Mouse (Mus musculus) heart, postnatal 0 days (tissue): ENCODE results near the gene Dmrt1. TPM values are rescaled to one million over a fixed set of nuclear protein-coding genes. Genes with fewer than 3 reads are reported as not detected.
A peak's percentile ranks its signal among the peaks of the same experiment; 100 is the strongest.

Source experiments
- ATAC-seq: fragments of 200-750 bp; cut with Nextera tagmentation; 2 replicates; pipeline ENCODE4 v1.8.0; 2017; ENCODE audit warnings: low read depth, moderate number of reproducible peaks, moderate library complexity; ENCODE audit not compliant: insufficient read depth
- DNase-seq: peaks from one replicate; pipeline ENCODE4 v3.0.0-alpha.2; 2016; ENCODE audit warnings: low spot score
- H3K27ac ChIP-seq: fragments of 300-500 bp; sonication (generic); 2 replicates; pipeline ENCODE4 v1.5.1; 2014; ENCODE audit warnings: low read depth, mild to moderate bottlenecking
- H3K27me3 ChIP-seq: fragments of 300-500 bp; sonication (generic); 2 replicates; pipeline ENCODE4 v1.6.1; 2014; ENCODE audit warnings: low read length, mixed read lengths; ENCODE audit not compliant: control insufficient read depth, insufficient read depth
- H3K36me3 ChIP-seq: fragments of 300-500 bp; sonication (generic); replicated peaks from 2 replicates; pipeline ENCODE4 v1.6.1; 2014; ENCODE audit warnings: low read length, mixed read lengths; ENCODE audit not compliant: control insufficient read depth, insufficient read depth
- H3K4me1 ChIP-seq: fragments of 300-500 bp; sonication (generic); 2 replicates; pipeline ENCODE4 v1.6.1; 2014; ENCODE audit warnings: antibody characterized with exemption; ENCODE audit not compliant: control insufficient read depth, insufficient read depth
- H3K4me2 ChIP-seq: fragments of 300-500 bp; sonication (generic); 2 replicates; pipeline ENCODE4 v1.6.1; 2014; ENCODE audit warnings: low read depth, mild to moderate bottlenecking, low read length, moderate library complexity
- H3K4me3 ChIP-seq: fragments of 300-500 bp; sonication (generic); 2 replicates; pipeline ENCODE4 v1.5.1; 2014; ENCODE audit warnings: low read depth, low read length
- H3K9ac ChIP-seq: fragments of 300-500 bp; sonication (generic); replicated peaks from 2 replicates; pipeline ENCODE4 v1.6.1; 2014; ENCODE audit warnings: low read depth, low read length, mixed read lengths
- H3K9me3 ChIP-seq: fragments of 300-500 bp; sonication (generic); replicated peaks from 2 replicates; pipeline ENCODE4 v1.6.1; 2016; ENCODE audit warnings: low read length; ENCODE audit not compliant: control insufficient read depth
- CTCF ChIP-seq: IDR thresholded peaks from 2 replicates; pipeline ENCODE4 v1.5.1; 2016; ENCODE audit warnings: antibody characterized with exemption, control low read depth, low read depth
- EP300 ChIP-seq: IDR thresholded peaks from 2 replicates; pipeline ENCODE4 v1.6.1; 2016; ENCODE audit warnings: antibody characterized with exemption, low read depth
- WGBS: fragments of 180-500 bp; shearing (Covaris S2); extraction: QIAGEN DNeasy Blood & Tissue Kit; methylation state at CpG from one replicate; pipeline ENCODE4 v1.1.7; 2014; 5-methylcytosine and 5-hydroxymethylcytosine counted together
- polyA plus RNA-seq: library from polyadenylated mRNA; unstranded; fragments of >200 nt; fragmentation: Nextera tagmentation; extraction: Ambion mirVana; gene quantifications from 2 replicates; pipeline ENCODE4 v1.2.1, GENCODE M21; 2015
- total RNA-seq: library from RNA; depleted of rRNA; stranded (reverse); fragments of >200 nt; gene quantifications from 2 replicates; pipeline ENCODE4 v1.2.3, GENCODE M21; 2014; ENCODE audit warnings: low replicate concordance

The Dmrt1 gene
- total and polyA plus RNA-seq, 2 experiments from 2014 or later = not detected

DNA sequence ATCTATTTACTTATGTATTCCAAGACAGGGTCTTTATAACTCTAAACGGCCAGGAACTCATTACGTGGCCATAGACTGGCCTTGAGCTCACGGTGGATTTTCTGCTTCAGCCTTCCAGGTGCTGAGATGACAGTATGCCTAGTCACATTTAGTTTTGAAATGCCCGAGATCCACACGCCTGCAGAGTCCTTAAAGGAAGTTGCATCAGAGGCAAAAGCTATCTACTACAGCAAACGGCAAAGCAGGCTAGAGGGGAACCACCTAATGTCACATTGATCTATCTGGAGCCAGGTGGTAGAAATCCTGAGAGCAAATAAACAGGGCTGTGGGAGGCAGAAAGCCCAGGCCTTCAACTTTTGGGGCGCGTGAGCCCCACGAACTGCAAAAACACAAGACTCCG, 540 bp upstream of the Dmrt1 start:
- Histone ChIP-seq H3K36me3 (no peaks in the 10 kb centered on the region), H3K4me1 (no peaks in the 10 kb centered on the region), H3K4me3 (no peak overlapping the region), H3K27me3 (peaks cover 76% of the 10 kb centered on the region), H3K9me3 (no peaks in the 10 kb centered on the region), H3K9ac (no peak overlapping the region), H3K27ac (no peak overlapping the region), H3K4me2 (no peak overlapping the region)
- no peak for TF ChIP-seq CTCF
- TF ChIP-seq EP300 = no peak
- no peak for DNase-seq
- WGBS = 33% methylated on average over 10 of the region's 10 CpGs
- ATAC-seq = no peak

DNA sequence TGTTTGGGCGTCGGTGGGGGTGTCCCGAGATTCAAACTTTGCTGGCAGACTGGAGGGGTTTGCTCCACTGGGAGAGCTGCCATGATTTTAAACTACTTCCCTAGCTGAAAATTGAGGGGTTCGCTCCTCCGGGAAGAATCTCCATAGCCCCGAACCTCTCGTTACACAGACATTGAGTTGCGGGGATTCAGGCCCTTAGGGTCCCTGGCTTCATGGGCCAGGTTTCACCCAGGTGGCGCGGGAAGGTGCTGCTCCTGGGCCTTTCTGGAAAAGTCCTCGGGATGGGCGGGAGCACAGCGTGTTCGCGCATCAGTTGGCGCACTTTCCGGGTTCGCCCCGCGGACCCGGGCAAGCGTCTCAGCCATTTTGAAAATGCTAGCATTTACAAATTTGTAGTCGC, 1.2 kb downstream of the Dmrt1 start:
- Histone ChIP-seq H3K27ac (no peak overlapping the region), H3K27me3 (peaks cover 78% of the 10 kb centered on the region), H3K4me2 (peak overlapping the region; percentile 49; the same call in 1 of the 2 replicates), H3K4me1 (no peaks in the 10 kb centered on the region), H3K36me3 (no peaks in the 10 kb centered on the region), H3K4me3 (peak overlapping the region; percentile 32; the same call in 1 of the 2 replicates), H3K9me3 (no peaks in the 10 kb centered on the region), H3K9ac (no peak overlapping the region)
- DNase-seq (no peak), ATAC-seq (no peak)
- TF ChIP-seq CTCF (no peak), EP300 (no peak)
- 3% methylated on average over 23 of the region's 23 CpGs for WGBS

DNA sequence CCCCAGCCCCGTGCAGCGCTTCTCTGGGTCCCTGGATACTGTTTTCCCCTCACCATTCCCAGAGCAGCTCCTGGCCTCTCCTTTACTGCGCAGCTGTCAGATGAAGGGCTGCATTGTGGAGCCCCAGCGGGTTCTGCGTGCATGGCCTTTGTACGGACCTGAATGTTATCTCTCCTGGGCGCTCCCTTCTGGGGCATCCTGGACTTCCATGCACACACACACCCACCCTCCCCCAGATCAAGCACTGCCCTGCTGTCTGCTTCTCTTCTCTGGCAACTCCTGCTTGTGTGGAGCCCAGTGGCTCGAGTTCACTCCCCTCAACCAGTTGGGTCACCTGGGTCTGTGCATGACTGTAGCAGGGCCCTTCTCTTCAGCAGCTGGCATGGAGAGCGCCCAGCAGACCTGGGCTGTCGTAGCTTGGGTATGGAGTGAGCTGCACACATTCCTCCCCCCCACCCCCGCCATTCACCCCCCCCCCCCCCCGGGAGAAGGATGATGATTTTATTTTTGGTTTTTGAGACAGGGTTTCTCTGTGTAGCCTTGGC, 9.6 kb downstream of the Dmrt1 start:
- Histone ChIP-seq H3K9ac (no peak overlapping the region), H3K4me2 (no peak overlapping the region), H3K9me3 (no peaks in the 10 kb centered on the region), H3K27me3 (peaks cover 7% of the 10 kb centered on the region), H3K27ac (no peak overlapping the region), H3K4me3 (no peak overlapping the region), H3K36me3 (no peaks in the 10 kb centered on the region), H3K4me1 (no peaks in the 10 kb centered on the region)
- no peak for ATAC-seq
- TF ChIP-seq CTCF = no peak
- TF ChIP-seq EP300 = no peak
- no peak for DNase-seq
- WGBS = 28% methylated on average over 10 of the region's 12 CpGs

DNA sequence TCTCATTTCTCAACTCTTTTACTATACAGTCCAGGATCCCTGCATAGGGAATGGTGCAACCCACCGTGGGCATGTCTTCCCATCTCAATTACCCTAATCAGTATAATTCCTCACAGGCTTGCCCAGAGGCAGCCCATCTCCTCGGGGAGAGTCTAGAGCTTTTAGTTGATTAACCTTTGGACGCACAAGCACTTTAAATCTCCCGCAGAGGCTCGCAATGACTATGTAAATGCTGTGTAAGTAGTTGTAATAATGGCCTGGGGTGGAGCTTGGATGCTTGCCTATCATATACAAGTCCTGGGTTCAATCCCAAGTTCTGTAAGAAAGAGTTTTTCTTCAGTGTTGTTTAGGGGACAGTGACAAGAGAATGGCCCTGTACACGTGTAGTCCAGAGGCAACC, 18.7 kb downstream of the Dmrt1 start:
- Histone ChIP-seq H3K4me1 (no peaks in the 10 kb centered on the region), H3K9me3 (no peaks in the 10 kb centered on the region), H3K4me3 (no peak overlapping the region), H3K27me3 (no peaks in the 10 kb centered on the region), H3K27ac (no peak overlapping the region), H3K4me2 (no peak overlapping the region), H3K9ac (no peak overlapping the region), H3K36me3 (no peaks in the 10 kb centered on the region)
- no peak for ATAC-seq
- TF ChIP-seq EP300 (no peak), CTCF (no peak)
- WGBS = 79% methylated on average over 6 of the region's 6 CpGs
- no peak for DNase-seq

DNA sequence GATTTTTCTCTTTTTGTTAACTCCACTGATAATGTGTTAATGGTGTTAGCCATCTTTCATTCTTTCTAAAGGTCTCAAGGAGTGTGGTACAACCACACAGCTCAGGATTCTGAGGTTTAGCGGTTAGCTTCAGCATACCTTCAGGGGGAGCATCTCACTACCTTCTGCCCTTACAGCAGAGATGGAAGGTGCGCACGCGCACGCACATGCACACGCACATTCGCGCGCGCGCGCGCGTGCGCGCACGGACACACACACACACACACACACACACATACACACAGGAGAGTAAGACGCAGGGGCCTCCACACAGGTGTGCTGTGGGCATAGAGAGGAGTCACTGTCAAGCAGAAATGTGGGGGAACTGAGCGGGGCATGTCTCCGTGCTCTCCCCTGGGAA, 20.3 kb downstream of the Dmrt1 start:
- Histone ChIP-seq H3K27me3 (no peaks in the 10 kb centered on the region), H3K9me3 (no peaks in the 10 kb centered on the region), H3K9ac (no peak overlapping the region), H3K4me1 (no peaks in the 10 kb centered on the region), H3K4me3 (no peak overlapping the region), H3K4me2 (no peak overlapping the region), H3K36me3 (no peaks in the 10 kb centered on the region), H3K27ac (no peak overlapping the region)
- TF ChIP-seq CTCF (no peak), EP300 (no peak)
- WGBS = 93% methylated on average over 20 of the region's 20 CpGs
- DNase-seq (no peak), ATAC-seq (no peak)

DNA sequence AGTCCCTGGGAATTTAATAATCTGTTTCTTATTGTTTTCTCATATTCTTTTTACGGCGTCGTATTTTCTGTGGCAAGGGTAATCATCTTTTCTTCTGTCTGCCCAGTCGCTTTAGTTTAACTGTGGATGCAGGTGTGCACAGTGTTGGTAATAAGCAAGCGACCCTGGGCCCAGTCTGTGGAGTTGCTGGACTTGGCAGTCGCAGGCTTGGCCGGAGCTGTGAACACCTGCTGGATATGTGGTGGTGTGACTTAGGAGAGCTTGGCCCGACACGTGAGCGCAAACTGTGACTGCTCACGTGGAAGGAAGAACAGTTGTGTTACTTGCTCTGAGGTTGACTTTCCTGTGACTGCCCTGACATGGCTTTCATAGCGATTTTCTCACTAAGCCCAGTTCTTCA, 24.3 kb downstream of the Dmrt1 start:
- Histone ChIP-seq H3K4me3 (no peak overlapping the region), H3K27me3 (no peaks in the 10 kb centered on the region), H3K4me1 (no peaks in the 10 kb centered on the region), H3K9me3 (peaks cover 6% of the 10 kb centered on the region; the same call in 1 of the 2 replicates), H3K36me3 (no peaks in the 10 kb centered on the region), H3K27ac (no peak overlapping the region), H3K9ac (no peak overlapping the region), H3K4me2 (no peak overlapping the region)
- ATAC-seq = no peak
- TF ChIP-seq EP300 = no peak
- TF ChIP-seq CTCF = no peak
- WGBS = 77% methylated on average over 12 of the region's 12 CpGs
- no peak for DNase-seq
